Mouse (Mus musculus) hindbrain, embryonic 12.5 days (tissue): Measurements from ENCODE around the gene Syngap1. TPM values are rescaled to one million over a fixed set of nuclear protein-coding genes. Genes with fewer than 3 reads are reported as not detected.

ENCODE experiments used
- microRNA-seq: library from miRNA; unstranded; fragments of <30 nt; microRNA quantifications from one replicate; pipeline ENCODE4, GENCODE M21; 2017
- polyA plus RNA-seq: library from polyadenylated mRNA; unstranded; fragments of >200 nt; fragmentation: Nextera tagmentation; extraction: Ambion mirVana; gene quantifications from 2 replicates; pipeline ENCODE4 v1.2.1, GENCODE M21; 2016

The Syngap1 gene
- polyA plus RNA-seq, 1 experiment from 2014 or later, result 4.2 TPM

Small RNA genes within 50 kb of the gene (microRNA-seq; reads per million reads assigned to microRNA genes)
- not detected for gene Gm27775
- gene Mir3083, result not detected
- 1.4 reads per million for gene Mir6968

Other genes with a start within 250 kb of the Syngap1 start
- gene Crebrf, start 225.6 kb upstream of the Syngap1 start, polyA plus RNA-seq, result 7.5 and 10.4 TPM in 2 replicates
- gene Bnip1, start 160.2 kb upstream of the Syngap1 start, polyA plus RNA-seq, result 48.5 and 49.7 TPM in 2 replicates
- gene Nkx2-5, start 96.2 kb upstream of the Syngap1 start, polyA plus RNA-seq, result not detected in 2 replicates
- gene Kifc5b, start 24.2 kb upstream of the Syngap1 start, polyA plus RNA-seq, result 5.4 and 5.5 TPM in 2 replicates
- gene Phf1, start 8.2 kb upstream of the Syngap1 start, polyA plus RNA-seq, result 14.6 and 15.7 TPM in 2 replicates
- 131 and 149 TPM in 2 replicates for gene Cuta, start 1.7 kb upstream of the Syngap1 start, polyA plus RNA-seq
- 19.4 and 19.7 TPM in 2 replicates for gene Zbtb9, start 31.9 kb downstream of the Syngap1 start, polyA plus RNA-seq
- 3.3 and 3.5 TPM in 2 replicates for gene Bak1, start 87.8 kb downstream of the Syngap1 start, polyA plus RNA-seq
- gene Itpr3, start 116.1 kb downstream of the Syngap1 start, polyA plus RNA-seq, result 2.5 and 2.8 TPM in 2 replicates
- gene Uqcc2, start 192.7 kb downstream of the Syngap1 start, polyA plus RNA-seq, result 263 and 312 TPM in 2 replicates
- 0.40 and 0.54 TPM in 2 replicates for gene Ip6k3, start 226.5 kb downstream of the Syngap1 start, polyA plus RNA-seq